In genomic region chr5:137287032-137287952, GRCm38 (mm10) we compare ENCODE assay signal across 8 mouse cellular contexts. TPM values are rescaled to one million over a fixed set of nuclear protein-coding genes. Genes with fewer than 3 reads are reported as not detected.
A peak's percentile ranks its signal among the peaks of the same experiment; 100 is the strongest.
DNase-seq lines count a peak whose midpoint lies in the region; ATAC-seq lines count a peak whose summit lies in the region.

Ache (plus strand) TSS chr5:137287519.

- no peaks in the 10 kb centered on the region for H3K36me3 ChIP-seq in kidney, embryonic 14.5 days (ENCODE audit: control insufficient read depth, insufficient read depth, low read length)
- no peaks in the 10 kb centered on the region for H3K36me3 ChIP-seq in midbrain, embryonic 10.5 days
- H3K36me3 ChIP-seq in stomach, embryonic 16.5 days (ENCODE audit: control insufficient read depth, insufficient read depth, low read length), result no peaks in the 10 kb centered on the region

- peaks cover 4% of the 10 kb centered on the region; the same call in 1 of the 2 replicates for H3K9me3 ChIP-seq in kidney, embryonic 14.5 days (ENCODE audit: control insufficient read depth, low read length)
- H3K9me3 ChIP-seq in midbrain, embryonic 10.5 days (replicated peaks), result peaks cover 5% of the 10 kb centered on the region; the same call in 1 of the 2 replicates
- no peaks in the 10 kb centered on the region for H3K9me3 ChIP-seq in stomach, embryonic 16.5 days (replicated peaks; ENCODE audit: control insufficient read depth, low read length)

- intact Hi-C loops in gastrocnemius, postnatal 14 days (cut with DNase I; ENCODE audit: low total_unique reads), result no loop called here

- peak within 1 kb of the TSS; percentile 45 for H3K9ac ChIP-seq in kidney, embryonic 14.5 days (ENCODE audit: low read depth, low read length)
- H3K9ac ChIP-seq in stomach, embryonic 16.5 days (ENCODE audit: low read length), result peak within 1 kb of the TSS; percentile 66

- WGBS in kidney, embryonic 14.5 days, result 1% methylated on average over 40 of the region's 40 CpGs
- WGBS in midbrain, embryonic 10.5 days, result under 1% methylated on average over 40 of the region's 40 CpGs
- WGBS in stomach, embryonic 16.5 days, result 3% methylated on average over 40 of the region's 40 CpGs

- peaks cover 18% of the 10 kb centered on the region for H3K4me1 ChIP-seq in kidney, embryonic 14.5 days (ENCODE audit: control insufficient read depth, insufficient read depth, low read length)
- peaks cover 47% of the 10 kb centered on the region for H3K4me1 ChIP-seq in midbrain, embryonic 10.5 days
- peaks cover 33% of the 10 kb centered on the region for H3K4me1 ChIP-seq in stomach, embryonic 16.5 days (ENCODE audit: control insufficient read depth, insufficient read depth, low read length)

- H3K4me2 ChIP-seq in kidney, embryonic 14.5 days (replicated peaks; ENCODE audit: low read depth, low read length), result peak within 1 kb of the TSS; percentile 75
- H3K4me2 ChIP-seq in stomach, embryonic 16.5 days (ENCODE audit: low read depth, low read length), result peak within 1 kb of the TSS; percentile 75

- H3K27me3 ChIP-seq in kidney, embryonic 14.5 days (ENCODE audit: control insufficient read depth, insufficient read depth, low read length), result peaks cover 48% of the 10 kb centered on the region
- peaks cover 54% of the 10 kb centered on the region for H3K27me3 ChIP-seq in midbrain, embryonic 10.5 days (ENCODE audit: low read depth, poor library complexity, severe bottlenecking)
- peaks cover 34% of the 10 kb centered on the region for H3K27me3 ChIP-seq in stomach, embryonic 16.5 days (ENCODE audit: control insufficient read depth, insufficient read depth, low read length)

- DNase-seq in kidney, postnatal 14 days, result no peak
- peak; percentile 21 for DNase-seq in Muller cell, postnatal 12 days (ENCODE audit: inconsistent ontology term)
- DNase-seq in embryo, embryonic 10.5 days (ENCODE audit: low spot score), result peak; percentile 76
- no peak for DNase-seq in gastrocnemius, postnatal 14 days
- DNase-seq in layer of hippocampus, postnatal 10 days (ENCODE audit: low spot score in 2 of 2), result peak; percentile 63 to 73
- DNase-seq in midbrain, embryonic 10.5 days (ENCODE audit: low spot score), result peak; percentile 75

- H3K4me3 ChIP-seq in kidney, embryonic 14.5 days (ENCODE audit: low read length), result peak within 1 kb of the TSS; percentile 41
- H3K4me3 ChIP-seq in midbrain, embryonic 10.5 days, result peak within 1 kb of the TSS; percentile 61
- peak within 1 kb of the TSS; percentile 46 for H3K4me3 ChIP-seq in stomach, embryonic 16.5 days (replicated peaks; ENCODE audit: low read length)

- H3K27ac ChIP-seq in kidney, embryonic 14.5 days (ENCODE audit: low read depth, low read length), result no peak within 1 kb of the TSS
- peak within 1 kb of the TSS; percentile 80 for H3K27ac ChIP-seq in midbrain, embryonic 10.5 days (replicated peaks)
- no peak within 1 kb of the TSS; the same call in 1 of the 2 replicates for H3K27ac ChIP-seq in stomach, embryonic 16.5 days (ENCODE audit: low read length)

- peak; percentile 16 for ATAC-seq in kidney, embryonic 14.5 days (ENCODE audit: low FRiP score, low TSS enrichment)
- ATAC-seq in stomach, embryonic 16.5 days (ENCODE audit: insufficient read depth, low FRiP score), result 0 out of 2 replicates have a peak, but pooled peaks have one; percentile 20

RNA-seq across cellular contexts. Expression of gene Ache, which starts in this region (rescaled TPM):
- 0.57 and 0.58 TPM in 2 replicates for polyA plus RNA-seq in kidney, embryonic 14.5 days (2014; fragmentation: Nextera tagmentation; extraction: Ambion mirVana)
- total RNA-seq in gastrocnemius, postnatal 14 days (2021), result 10 to 100 TPM; 48.8 to 59.8 TPM
- total RNA-seq in layer of hippocampus, postnatal 10 days (2021), result 10 to 100 TPM; 93.0 to 97.4 TPM
- 3.4 and 4.8 TPM in 2 replicates for polyA plus RNA-seq in midbrain, embryonic 10.5 days (2016; fragmentation: Nextera tagmentation; extraction: Ambion mirVana)
- 9.8 and 10.8 TPM in 2 replicates for polyA plus RNA-seq in stomach, embryonic 16.5 days (2015; fragmentation: Nextera tagmentation; extraction: Ambion mirVana)

Comparison
In these comparisons a context has a peak if more than half of its experiments do, and no peak if none do; other contexts are left out.
1. Peak in ATAC-seq, H3K4me3 ChIP-seq, H3K9ac ChIP-seq and H3K4me2 ChIP-seq in kidney, embryonic 14.5 days; RNA of the gene not detected or under 1 TPM.
2. DNase-seq: peak in Muller cell, postnatal 12 days (single experiment), embryo, embryonic 10.5 days (single experiment), layer of hippocampus, postnatal 10 days (2 of 2) and midbrain, embryonic 10.5 days (single experiment); none in kidney, postnatal 14 days (single experiment) and gastrocnemius, postnatal 14 days (single experiment).
3. Peak in every context shown above with its lines, with median percentiles within 50 percentile points of each other: H3K4me3 ChIP-seq.